Mouse (Mus musculus) liver, embryonic 14.5 days (tissue): ENCODE data around the gene Sgo2b.
"Not testable (repeated sequence)": the region's sequence is repeated elsewhere in the genome, so short reads cannot be mapped to it uniquely, and the experiment has no call there.

Source experiments
- CTCF ChIP-seq: IDR thresholded peaks from 2 replicates; pipeline ENCODE4 v1.5.1; 2016; ENCODE audit warnings: antibody characterized with exemption, low read depth, control low read depth
- EP300 ChIP-seq: IDR thresholded peaks from 2 replicates; pipeline ENCODE4 v1.6.1; 2016; ENCODE audit warnings: antibody characterized with exemption, low read depth

- not testable (repeated sequence) for TF ChIP-seq CTCF, EP300
These were observed 1.8 kb upstream of the Sgo2b start for GRCm38 (mm10) chr8:63953802-63954201.
